Mouse (Mus musculus): ENCODE measurements at regions not wholly inside any gene's neighbourhood (a gene's known extent, or its start where the extent isn't known, plus 50 kb on each side); places are given as distances from the start of the nearest gene placed in this dataset.
"Not testable (repeated sequence)": the region's sequence is repeated elsewhere in the genome, so short reads cannot be mapped to it uniquely, and the experiment has no call there.

GRCm38 (mm10) chr16:65448810-65449209, 71.5 kb upstream of the Pou1f1 start:
- Histone ChIP-seq H3K4me3 (ENCODE audit: insufficient read depth, low read depth, low read length) (no peak overlapping the region), H3K4me1 (ENCODE audit: control insufficient read depth, insufficient read depth, insufficient read length, low read length) (no peaks in the 10 kb centered on the region; the same call in 1 of the 2 replicates), H3K27ac (replicated peaks; ENCODE audit: low read depth, low read length) (no peak overlapping the region)

DNA sequence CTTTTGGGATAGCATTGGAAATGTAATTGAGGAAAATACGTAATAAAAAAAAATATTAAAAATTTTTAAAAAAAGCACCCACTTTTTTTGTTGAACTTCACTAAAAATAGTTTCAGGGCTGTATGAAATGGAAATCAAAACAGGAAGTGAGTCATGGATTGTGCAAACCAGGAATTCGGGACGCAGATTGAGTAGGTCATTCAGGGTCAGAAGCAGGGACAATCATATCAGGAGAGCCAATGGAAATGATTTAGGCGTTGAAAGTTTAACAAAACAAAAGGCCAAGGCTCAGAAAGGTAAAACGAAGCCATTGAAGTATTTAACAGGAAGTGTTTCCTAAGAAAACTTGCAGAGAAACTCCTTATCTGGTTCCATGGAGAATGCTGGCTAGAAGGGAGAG, 69.6 kb upstream of the Pou1f1 start:
- Histone ChIP-seq H3K4me3 (ENCODE audit: insufficient read depth, low read depth, low read length) (no peak overlapping the region), H3K27ac (replicated peaks; ENCODE audit: low read depth, low read length) (peak overlapping the region; percentile 67), H3K4me1 (ENCODE audit: control insufficient read depth, insufficient read depth, insufficient read length, low read length) (no peaks in the 10 kb centered on the region; the same call in 1 of the 2 replicates)

DNA sequence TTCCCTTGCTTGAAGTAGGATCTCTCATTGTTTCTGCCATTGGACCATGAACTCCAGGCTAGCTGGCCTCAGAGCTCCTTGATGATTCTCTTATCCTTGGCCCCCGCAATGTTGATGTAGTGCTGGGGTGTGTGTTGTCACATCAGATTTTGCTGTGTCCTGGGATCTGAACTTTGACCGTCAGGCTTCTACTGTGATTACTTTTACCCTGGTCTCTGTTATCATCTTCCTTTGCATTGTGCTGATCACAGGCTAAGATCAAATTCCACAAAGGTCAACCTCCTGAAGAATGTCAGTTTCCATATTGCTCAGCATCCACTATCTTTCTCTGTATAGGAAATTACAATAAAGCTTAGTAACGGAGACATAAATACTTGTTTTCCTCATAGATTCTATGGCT, 68.4 kb upstream of the Pou1f1 start:
- no peak overlapping the region for H3K4me3 ChIP-seq (ENCODE audit: insufficient read depth, low read depth, low read length)
- no peak overlapping the region for H3K27ac ChIP-seq (replicated peaks; ENCODE audit: low read depth, low read length)
- no peaks in the 10 kb centered on the region; the same call in 1 of the 2 replicates for H3K4me1 ChIP-seq (ENCODE audit: control insufficient read depth, insufficient read depth, insufficient read length, low read length)

GRCm38 (mm10) chr16:65456948-65457347, 63.4 kb upstream of the Pou1f1 start:
- H3K27ac ChIP-seq (replicated peaks; ENCODE audit: low read depth, low read length); H3K4me1 ChIP-seq (ENCODE audit: control insufficient read depth, insufficient read depth, insufficient read length, low read length); H3K4me3 ChIP-seq (ENCODE audit: insufficient read depth, low read depth, low read length): not testable (repeated sequence)

- Histone ChIP-seq H3K4me1 (ENCODE audit: control insufficient read depth, insufficient read depth, insufficient read length, low read length) (no peaks in the 10 kb centered on the region), H3K4me3 (ENCODE audit: insufficient read depth, low read depth, low read length) (no peak overlapping the region)
Observed at GRCm38 (mm10) chr16:65458234-65458633, 62.1 kb upstream of the Pou1f1 start.

DNA sequence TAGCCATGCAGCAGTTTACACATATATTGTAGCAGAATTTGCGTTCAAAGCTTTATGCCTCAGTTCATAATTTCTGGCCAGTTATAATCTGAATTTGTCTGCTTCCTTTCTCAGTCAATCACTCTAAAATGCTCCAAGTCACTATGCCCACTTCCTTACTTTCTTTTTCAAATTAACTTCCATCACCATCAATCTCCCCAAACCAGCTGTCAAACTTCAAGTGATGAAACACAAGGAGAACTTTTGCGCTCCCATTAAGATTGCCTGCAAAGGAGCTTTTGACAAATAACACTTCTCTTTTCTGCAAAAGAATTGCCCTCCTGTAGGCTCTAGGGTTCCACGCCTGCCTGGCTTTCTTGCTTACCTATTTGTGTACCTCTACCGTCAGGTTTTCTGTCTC, 50.6 kb upstream of the Pou1f1 start:
- H3K27ac ChIP-seq (replicated peaks; ENCODE audit: low read depth, low read length) = no peak overlapping the region
- no peak overlapping the region for H3K4me3 ChIP-seq (ENCODE audit: insufficient read depth, low read depth, low read length)
- H3K4me1 ChIP-seq (ENCODE audit: control insufficient read depth, insufficient read depth, insufficient read length, low read length) = no peaks in the 10 kb centered on the region

More at GRCm38 (mm10) chr16:65458234-65458633, 62.1 kb upstream of the Pou1f1 start:
- H3K27ac ChIP-seq (replicated peaks; ENCODE audit: low read depth, low read length) = no peak overlapping the region

Data from brown adipose tissue, adult 24 weeks (tissue).